Mouse (Mus musculus) thymus, adult 18-20 months (tissue): Measurements from ENCODE around the gene Bend5.

Experiments
- DNase-seq, 2 experiments: peaks; one replicate each; pipeline ENCODE4 v3.0.0; 2022; ENCODE audit warnings: mixed read lengths in 2 of 2

Bend5 gene

DNA sequence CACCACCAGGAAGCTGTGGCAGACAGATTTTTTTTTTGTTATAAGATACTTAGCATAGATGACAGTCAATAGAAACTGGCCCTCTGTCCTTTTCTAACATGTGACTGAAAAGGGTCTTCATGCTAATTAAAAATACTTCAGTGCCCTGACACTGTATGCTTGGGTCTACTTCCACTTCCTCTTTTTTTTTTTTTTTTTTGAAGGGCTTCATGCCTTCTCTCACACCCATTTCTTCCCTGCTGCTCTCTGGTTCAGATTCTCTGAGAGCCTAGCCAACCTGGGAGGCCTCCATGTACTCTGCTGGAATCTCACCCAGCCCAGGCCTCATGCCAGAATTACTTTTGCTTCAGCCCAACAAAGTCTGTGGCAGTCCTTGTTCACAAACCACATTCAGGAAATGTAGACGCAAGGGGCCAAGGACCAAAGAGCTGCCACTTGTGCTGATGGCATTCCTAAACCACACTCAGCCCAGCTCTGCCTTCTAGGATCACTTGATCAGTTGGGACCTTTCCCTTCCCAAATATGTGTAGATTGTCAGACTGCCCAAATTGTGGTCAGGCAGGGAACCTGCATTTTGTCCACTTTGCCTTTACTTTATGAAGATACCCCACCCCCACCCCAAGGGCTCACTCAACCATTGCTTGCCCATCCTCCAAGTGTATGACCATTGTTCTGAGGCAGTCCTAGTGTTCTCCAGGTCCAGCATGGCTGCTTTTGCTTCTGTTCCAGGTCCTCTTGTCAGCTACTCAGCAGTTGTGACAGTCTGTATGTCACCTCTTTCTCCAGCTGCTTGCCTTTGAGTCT is 27.8 kb downstream of the Bend5 start:
- DNase-seq = no peak

DNA sequence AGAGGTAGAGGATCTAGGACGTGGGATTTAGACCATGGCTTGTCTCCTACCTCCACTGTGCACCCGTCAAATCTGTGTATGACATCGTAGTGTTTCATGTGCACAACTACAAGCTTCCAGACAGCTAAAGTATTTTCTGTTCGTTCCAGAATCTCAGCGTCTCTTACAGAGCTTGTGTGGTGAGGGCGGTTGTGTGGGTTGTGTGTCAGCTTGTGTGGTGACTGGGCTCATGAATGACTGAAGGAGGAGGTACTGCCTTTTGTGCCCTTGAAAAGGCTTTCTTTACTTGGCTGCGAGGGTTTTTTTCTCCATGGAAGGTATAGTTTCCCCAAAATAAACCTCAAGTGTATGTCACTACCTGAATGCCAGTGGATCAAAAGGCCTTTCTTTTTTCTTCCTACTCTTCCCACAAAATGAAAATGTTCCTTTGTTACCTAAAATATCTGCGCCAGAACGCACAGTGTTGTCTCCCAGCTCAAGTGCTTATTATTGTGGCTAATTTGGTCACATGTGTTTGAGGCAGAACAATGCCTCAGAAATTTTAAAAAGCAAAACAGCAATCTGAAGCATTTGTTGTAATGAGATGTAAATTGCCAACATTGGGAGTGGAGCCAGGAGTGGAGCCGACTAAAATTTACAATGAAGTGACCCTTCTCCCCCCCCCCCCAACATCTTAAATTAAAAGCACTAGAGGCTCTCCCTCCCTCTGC is 29.3 kb downstream of the Bend5 start:
- DNase-seq = no peak

DNA sequence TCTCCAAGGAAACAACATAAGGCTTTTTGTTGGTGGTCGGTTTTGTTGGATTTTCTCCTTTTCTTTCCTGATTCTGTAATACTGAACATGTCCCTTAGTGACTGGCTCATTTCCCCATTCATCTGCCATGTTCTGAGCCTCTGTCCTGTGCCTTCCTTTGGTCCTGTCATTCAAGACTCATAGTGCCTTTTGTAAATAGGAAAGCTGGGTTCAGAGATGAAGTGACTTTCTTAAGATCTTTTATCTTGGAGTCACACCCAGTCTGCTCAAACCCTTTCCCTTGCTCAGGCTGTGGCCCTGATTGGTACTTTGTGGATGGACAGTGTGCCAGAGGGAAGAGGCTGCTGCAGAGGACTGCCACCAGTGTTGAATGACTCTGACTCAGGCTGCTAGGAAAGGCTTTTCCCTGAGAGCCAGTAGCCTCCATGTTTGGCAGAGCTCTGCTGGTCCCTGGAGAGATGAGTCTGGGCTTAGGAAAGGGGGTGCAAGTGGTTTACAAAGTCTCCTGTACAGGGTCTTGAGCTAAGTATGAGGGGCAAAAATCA is 29.9 kb downstream of the Bend5 start:
- DNase-seq = no peak

DNA sequence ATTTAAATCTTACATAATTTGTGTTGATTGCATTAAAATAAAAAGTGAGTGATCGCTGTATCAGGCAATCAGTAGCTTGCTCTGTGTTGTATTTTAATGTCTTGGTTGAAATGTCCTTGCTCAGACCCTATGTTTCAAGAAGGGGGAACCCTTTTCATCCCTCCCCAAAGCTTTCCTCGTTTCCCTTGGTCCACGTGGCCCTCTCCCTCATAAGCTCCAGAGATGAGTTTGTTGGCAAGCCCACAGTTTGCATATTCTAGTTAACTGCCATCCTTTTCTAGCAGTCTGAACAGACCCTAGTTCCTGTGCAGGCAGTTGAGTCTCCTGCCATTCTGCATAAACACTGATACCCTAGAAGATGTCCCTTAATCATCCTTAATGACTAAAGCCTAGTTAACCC is 33.1 kb downstream of the Bend5 start:
- DNase-seq = no peak

DNA sequence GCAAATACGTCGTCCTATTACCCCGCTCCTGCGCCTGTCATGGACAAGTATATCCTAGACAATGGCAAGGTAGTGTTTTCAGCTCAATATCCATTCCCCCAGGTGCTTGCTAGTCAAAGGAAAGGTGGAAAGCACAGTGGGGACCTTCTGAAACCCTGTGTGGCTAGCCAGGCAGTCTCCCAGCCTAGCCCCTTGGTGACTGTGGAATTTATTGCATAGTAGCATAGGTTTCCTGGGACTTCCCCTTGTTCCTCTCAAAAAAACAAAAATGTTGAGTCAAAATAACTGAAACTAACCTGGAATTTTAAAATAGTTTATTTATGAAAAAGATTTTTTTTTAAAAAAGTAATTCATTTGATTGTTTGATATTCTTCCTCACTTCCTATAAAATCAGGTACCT is 33.8 kb downstream of the Bend5 start:
- no peak for DNase-seq

DNA sequence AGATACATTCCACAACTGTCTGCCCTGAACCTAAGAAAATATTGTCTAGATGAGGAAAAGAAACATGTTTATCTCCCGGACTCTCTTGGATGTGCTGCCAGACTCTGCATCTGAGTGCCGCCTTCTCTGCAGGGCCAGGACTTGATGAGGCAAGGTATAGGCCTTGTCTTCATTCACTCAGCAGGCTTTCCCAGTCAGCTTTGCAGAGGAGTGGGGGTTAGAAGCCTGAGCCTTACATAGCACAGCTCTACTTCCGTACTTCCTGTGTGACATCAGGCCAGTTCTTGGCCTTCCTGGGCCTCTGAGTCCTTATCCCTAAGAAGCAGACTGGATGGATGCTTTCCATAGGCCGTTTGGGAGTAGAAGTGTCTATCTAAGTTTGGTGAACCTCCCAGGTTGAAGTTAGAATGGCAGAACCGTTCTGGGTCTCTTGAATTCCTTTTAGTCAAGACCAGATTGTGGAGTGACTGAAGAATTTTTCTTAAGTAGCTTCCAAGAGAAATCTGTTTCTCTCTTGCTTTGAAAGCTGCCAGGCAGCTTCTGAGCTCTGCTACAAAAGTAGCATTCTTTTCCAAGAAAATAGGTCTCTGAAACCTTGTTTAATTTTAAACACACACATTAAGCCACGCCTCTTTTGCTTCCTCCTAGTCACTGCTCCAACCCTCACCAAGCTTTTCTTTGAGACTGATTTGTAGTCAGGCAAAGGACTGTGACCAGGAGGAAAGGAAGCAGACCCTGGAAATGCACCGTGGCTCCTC is 34.8 kb downstream of the Bend5 start:
- no peak for DNase-seq

DNA sequence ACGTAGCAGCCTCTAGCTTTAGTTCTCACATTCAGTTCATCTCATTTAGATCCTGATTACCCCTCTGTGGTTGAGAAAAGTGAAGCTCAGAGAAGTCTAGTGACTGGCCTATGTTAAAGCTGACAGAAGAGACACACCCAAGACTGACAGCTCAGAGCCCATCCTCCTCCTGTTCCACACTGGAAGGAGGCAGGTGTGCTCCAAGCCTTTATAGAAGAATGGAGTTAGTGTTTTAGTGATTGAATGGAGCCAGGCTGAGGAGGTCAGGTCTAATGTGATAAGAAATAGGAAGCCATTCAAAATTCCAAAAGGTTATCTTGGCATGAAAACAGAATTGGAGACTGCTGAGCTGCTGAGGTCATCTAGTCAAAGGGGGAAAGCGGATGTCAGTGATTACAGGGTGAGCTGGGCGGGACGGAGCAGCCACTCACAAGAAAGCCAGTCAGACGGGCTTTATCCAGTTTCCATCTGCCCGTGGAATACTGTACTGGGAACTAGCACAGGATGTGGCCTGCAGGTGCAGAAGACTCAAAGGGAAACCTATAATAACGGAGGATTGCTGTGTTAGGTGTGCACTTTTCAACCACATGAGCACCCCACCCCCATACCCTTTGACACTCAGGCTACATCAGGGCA is 36.6 kb downstream of the Bend5 start:
- no peak for DNase-seq

DNA sequence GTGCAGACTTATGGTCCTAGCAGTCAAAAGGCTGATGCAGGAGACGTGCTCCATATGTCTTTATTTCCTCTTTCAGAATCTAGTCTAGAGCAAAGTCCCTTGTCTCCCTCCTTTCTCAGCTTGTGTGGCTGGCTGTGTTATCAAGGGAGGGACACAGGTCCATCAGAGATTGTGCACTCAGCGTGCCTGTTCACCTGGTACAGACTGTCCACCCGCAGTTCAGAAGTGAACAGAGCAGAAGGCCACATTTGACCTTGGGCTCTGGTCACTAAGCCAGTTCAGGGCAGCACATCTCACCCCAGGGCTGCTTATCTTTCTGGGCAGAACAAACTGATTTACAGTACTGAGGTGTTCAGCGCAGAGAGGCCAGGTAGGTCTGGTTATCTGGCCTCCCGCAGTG is 37.4 kb downstream of the Bend5 start:
- DNase-seq = no peak

DNA sequence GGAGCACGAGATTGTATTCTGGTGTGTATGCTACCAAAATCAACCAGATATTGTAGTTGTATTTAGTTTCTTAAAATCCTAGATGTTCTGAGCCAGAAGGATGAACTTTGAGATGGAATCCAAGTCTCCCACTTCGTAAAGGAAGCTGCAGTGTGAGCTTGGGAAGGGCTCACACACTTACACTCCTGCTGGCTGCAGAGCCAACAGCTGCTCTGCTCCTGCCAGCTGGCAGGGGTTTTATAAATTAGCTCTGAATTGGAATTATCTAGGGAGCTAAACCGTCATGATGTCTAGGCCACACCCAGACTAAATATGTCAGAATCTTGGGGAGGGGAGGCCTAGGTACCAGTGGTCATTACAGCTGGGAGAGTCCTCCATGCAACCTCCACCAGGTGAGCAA is 38.5 kb downstream of the Bend5 start:
- DNase-seq = no peak

DNA sequence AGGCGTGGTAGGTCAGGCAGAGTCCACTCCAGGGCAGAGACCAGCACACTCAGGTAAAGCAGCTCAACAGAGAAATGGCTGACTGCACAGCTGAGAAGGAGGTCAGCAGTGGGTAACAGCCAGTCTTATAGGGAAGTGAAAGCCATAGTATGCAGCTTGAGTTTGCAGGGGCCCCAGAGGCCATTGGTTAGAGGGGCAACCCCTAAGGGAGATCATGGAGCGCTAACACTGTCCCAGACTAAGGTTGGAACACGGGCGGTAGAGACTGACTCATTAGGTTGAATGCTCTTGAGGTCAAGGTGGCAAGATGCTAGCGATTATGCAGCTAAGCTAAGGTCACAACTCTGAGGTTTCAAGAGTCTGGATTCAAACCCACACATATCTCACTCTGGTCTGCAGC is 40.8 kb downstream of the Bend5 start:
- no peak for DNase-seq

DNA sequence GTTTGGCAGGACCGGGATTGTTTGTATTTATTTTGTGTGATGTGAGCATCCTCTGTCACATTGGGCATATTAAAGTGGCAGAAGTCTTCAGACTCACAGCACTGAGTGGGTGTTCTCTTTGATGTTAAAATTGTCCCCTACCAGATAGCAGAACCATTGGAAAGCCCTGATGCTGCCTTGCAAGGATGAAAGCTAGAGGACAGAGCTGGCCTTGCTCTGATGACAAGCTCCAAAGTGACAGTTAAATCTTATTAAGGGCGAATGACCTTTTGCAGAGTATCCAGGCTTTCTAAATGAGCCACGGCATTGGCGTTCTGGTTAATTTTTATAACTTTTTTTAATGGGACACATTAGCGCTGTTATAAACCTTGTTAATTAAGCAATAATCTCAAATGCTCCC is 42.8 kb downstream of the Bend5 start:
- no peak for DNase-seq

DNA sequence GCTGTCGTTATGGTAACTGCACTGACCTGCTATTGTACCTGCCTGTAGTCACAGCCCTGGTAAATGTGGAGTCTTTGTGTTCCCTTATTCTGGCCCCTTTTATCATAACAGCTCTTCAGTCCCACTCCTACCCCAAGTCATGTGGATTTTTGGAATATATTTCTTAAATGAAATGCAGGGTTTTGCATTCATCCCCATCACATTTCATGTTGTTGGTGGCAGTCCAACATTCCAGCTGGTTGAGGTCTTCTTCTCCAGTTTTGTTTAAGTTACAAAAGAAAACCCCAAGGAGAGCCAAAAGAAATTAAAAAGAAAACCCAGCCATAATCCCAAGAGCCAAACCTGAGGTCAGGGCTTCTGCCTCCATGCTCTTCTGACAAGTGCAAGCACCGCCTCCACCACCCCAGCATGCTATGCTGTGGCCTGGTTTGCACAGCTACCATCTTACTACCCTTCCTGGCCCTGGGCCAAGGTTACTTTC is 52.5 kb downstream of the Bend5 start:
- no peak for DNase-seq

DNA sequence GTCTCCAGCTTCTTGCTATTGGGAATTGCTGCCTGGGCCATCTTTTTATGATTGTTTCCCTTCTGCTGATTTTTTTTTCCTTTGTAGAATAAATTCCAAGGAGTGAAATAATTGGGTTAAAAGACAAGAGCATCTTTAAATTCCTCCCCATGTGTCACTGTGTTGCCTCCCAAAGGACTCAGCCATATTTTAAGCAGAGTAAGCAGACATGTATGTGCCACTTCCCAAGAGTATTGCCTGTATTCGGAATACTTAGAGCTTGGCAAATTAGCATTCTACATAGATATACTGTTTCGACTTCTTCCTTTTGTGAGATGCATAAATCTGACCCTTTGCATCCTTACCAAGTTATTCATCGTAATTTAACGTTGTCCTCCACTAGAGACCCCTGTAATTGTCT is 53.0 kb downstream of the Bend5 start:
- no peak for DNase-seq

DNA sequence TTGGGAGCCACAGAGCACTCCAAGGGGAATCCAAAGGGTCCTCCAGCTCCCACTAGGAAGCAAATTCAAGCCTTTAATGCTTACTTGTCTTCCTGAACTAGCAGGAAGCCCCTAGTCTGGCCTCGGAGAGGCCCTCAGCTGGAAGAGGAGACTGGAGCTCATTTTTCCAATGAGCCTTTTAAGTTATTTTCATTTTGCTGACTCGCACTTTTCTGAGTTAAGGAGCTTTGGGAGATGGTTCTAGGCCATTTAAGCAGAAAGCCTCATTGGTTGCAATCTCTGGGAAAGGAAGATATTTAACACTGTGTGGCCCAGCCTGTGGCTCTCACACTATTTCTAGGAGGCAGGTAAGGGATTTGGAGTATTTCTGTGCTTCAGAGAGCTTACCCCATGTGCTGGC is 55.0 kb downstream of the Bend5 start:
- DNase-seq = no peak

DNA sequence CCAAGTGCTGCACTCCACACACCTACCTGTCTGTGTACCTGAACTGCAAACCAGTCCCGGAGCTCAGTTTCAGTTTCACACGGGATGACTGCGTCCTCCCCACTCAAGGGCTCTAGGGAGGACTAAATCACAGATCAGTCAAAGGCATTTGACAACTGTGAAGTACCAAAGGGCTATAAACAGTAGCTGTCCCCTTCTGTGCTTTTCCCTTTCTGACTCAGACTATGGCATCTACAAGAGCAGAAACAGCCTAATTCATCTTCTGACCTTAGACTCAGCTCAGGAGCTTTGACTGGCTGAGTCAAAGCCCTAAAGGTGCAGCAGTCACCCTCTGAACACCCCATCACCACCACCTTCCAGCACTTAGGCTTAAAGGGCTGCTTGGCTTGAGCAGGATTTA is 56.9 kb downstream of the Bend5 start:
- no peak for DNase-seq

DNA sequence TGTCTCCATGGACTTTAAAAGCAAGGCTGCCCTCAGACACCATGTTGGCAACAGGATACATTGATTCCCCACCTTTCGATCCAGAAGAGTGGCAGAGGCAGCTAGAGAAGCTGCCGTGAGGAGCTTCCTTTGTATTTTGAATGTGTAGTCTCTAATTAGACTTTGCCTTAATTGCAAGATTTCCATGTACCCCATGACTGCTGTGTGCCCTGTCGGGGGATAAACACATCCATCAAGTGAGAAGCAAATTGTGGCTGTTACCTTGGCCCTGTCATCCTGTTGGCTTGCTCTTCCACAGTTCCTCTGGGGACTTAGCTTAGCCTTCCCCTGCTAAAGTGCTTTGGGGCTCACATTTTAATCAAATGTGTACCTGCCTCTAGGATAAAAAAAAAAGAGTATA is 57.7 kb downstream of the Bend5 start:
- no peak for DNase-seq

DNA sequence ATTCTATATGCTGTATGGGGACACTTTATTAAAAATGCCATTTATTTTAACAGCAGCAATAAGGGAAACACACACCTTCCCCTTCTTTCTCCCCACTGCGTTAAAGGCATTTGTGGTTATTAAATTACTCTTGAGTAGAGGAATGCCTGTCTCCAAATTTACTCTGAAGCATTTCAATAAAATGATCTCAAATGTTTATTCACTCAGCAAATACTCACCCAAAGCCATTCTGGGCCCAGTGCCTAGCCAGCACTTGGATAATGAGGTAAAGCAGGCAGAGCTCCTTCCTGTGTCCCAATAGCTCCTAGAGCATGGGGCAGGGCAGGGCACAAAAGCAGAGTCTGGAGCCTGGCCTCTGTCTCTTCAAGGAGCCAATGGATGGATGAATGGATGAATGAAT is 58.2 kb downstream of the Bend5 start:
- DNase-seq = no peak

DNA sequence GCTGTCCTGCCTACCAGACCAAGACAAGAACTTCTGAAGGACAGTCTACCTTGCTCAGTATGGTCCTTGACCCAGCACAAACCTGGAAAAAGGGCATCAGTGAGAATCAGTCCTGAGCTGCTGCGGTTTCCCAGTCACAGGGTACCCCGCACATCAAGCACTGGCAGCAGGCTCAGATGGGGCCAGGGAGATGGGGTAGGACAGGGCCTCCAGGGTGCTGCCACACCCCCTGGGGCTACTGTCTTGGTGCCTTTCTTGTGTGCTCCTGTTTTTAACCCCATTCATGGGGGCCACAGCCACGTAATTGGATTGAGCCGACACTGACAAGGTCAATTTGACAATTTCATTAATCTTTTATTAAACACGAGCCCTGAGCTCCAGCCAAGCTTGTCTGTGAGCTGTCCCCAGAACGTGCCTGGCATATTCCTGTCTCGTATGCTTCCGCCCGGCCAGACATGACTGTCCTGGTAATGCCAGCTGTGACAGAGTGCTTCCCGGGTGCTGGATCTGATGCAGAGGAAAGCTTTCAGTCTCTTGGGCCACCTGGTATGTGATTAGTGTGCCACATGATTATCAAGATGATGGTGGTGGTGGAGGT is 60.7 kb downstream of the Bend5 start:
- DNase-seq = no peak

DNA sequence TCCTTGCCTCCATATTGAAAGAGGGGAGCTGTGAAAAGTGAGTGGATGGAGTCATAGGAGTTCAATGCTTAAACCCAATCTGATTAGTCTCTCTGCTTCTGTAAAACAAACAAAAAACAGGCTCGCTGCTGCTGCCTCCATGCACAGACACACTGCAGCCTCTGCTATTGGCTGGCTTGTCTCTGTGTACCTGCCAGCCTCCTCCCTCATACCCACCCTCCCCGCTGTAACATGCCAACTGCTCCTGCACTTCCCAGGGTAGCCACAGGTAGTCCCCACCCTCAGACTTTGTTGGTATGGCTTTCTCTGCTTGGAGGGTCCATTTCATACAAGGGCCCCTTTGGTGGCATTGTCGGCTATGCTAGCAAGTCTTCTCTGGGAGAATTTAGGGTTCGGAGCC is 62.7 kb downstream of the Bend5 start:
- no peak for DNase-seq

DNA sequence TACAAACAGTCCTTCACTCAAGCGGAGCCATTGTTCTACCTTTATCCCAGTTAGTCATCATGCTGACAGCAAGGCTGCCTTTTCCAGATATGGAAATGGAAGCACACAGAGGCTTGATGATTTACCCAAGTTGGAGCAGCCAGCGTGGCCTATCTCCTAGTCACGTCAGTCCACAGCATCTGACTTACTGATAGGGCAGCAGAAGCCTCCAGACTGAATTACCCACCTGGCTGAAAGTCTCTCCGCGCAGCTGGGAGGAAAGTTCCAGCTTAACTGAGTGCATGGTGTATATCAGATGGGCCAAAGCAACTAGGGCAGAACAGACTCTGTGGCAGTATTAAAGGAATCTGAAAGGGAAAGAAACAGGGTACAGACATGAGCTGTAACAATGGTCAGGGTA is 68.7 kb downstream of the Bend5 start:
- DNase-seq = no peak

DNA sequence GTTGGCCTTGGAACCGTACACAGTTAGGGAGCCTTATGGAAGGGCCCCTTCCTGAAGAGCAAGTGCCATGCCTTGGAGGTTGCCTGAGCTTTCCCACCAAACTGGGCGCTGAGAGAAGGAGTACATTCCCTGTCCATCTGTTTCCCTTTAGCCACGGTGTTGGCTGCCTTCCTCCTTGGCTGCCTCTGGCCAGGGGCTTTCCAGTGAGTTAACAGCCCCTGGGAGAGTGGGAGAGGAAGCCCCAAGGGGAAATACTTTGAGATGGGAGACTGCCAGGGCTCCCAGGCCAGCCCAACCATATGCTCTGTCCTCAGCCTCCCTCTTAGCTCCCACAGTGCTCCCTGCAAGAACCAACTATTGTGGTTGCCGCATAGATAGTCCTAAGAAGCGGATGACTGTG is 70.4 kb downstream of the Bend5 start:
- DNase-seq = no peak

DNA sequence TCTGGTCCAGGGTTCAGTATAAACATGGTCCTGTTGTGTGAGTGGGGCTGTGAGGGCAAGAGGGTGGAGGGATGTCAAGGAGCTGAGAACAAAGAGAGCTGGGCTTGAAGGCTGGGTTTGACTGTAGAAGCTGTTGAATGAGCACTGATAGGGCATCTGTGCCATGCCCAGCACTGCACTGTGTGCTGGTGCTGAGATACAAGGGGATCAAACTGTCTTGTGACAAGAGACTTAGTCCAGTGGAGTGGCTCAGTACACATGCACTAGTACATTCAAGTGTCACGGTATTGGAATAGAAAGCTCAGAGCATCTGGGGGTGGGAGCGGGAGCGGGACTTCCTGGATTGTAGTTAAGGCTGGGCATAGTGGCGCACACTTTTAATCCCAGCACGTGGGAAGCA is 71.4 kb downstream of the Bend5 start:
- DNase-seq = no peak
